ENCODE assay signal across 7 mouse cellular contexts in genomic region chr1:133418164-133418800, GRCm38 (mm10). TPM values are rescaled to one million over a fixed set of nuclear protein-coding genes. Genes with fewer than 3 reads are reported as not detected.
A peak's percentile ranks its signal among the peaks of the same experiment; 100 is the strongest.
DNase-seq lines count a peak whose midpoint lies in the region; ATAC-seq and TF ChIP-seq lines count a peak whose summit lies in the region.

No protein-coding gene starts in this region.

- no peak for TF ChIP-seq POLR2A in olfactory bulb, adult 2 months (IDR thresholded peaks at IDR 0.05; ENCODE audit: insufficient read depth, low read depth, low read length)

- H3K9me3 ChIP-seq in embryonic facial prominence, embryonic 11.5 days (replicated peaks; ENCODE audit: control insufficient read depth, low read length): no peaks in the 10 kb centered on the region
- H3K9me3 ChIP-seq in heart, embryonic 12.5 days (replicated peaks): no peaks in the 10 kb centered on the region
- H3K9me3 ChIP-seq in kidney, embryonic 14.5 days (ENCODE audit: control insufficient read depth, low read length): no peaks in the 10 kb centered on the region
- no peaks in the 10 kb centered on the region for H3K9me3 ChIP-seq in lung, postnatal 0 days (ENCODE audit: low read length)

- peak overlapping the region; percentile 66 for H3K4me2 ChIP-seq in embryonic facial prominence, embryonic 11.5 days (ENCODE audit: low read depth, low read length)
- peak overlapping the region; percentile 76 for H3K4me2 ChIP-seq in heart, embryonic 12.5 days
- H3K4me2 ChIP-seq in kidney, embryonic 14.5 days (replicated peaks; ENCODE audit: low read depth, low read length): peak overlapping the region; percentile 54
- peak overlapping the region; percentile 77 for H3K4me2 ChIP-seq in lung, postnatal 0 days (replicated peaks; ENCODE audit: low read depth, low read length)

- H3K27me3 ChIP-seq in embryonic facial prominence, embryonic 11.5 days (ENCODE audit: control insufficient read depth, insufficient read depth, low read length): no peaks in the 10 kb centered on the region
- 0 out of 2 replicates have a peak, but pooled peaks cover 12% of the 10 kb centered on the region for H3K27me3 ChIP-seq in heart, embryonic 12.5 days (replicated peaks)
- no peaks in the 10 kb centered on the region for H3K27me3 ChIP-seq in kidney, embryonic 14.5 days (ENCODE audit: control insufficient read depth, insufficient read depth, low read length)
- no peaks in the 10 kb centered on the region for H3K27me3 ChIP-seq in lung, postnatal 0 days (replicated peaks; ENCODE audit: insufficient read depth, low read length)

- TF ChIP-seq CTCF in lung, postnatal 0 days (IDR thresholded peaks at IDR 0.05): peak; percentile 42
- TF ChIP-seq CTCF in olfactory bulb, adult 2 months (IDR thresholded peaks at IDR 0.05; ENCODE audit: insufficient read depth, low read depth, low read length): no peak

- H3K4me3 ChIP-seq in embryonic facial prominence, embryonic 11.5 days (ENCODE audit: low read depth, low read length): peak overlapping the region; percentile 27
- H3K4me3 ChIP-seq in heart, embryonic 12.5 days: peak overlapping the region; percentile 44
- H3K4me3 ChIP-seq in kidney, embryonic 14.5 days (ENCODE audit: low read length): peak overlapping the region; percentile 36
- H3K4me3 ChIP-seq in lung, postnatal 0 days (ENCODE audit: low read depth, low read length): peak overlapping the region; percentile 44
- H3K4me3 ChIP-seq in olfactory bulb, adult 2 months (ENCODE audit: insufficient read depth, low read depth, low read length): peak overlapping the region; percentile 23

- H3K27ac ChIP-seq in embryonic facial prominence, embryonic 11.5 days (replicated peaks; ENCODE audit: low read depth, low read length): no peak overlapping the region
- H3K27ac ChIP-seq in heart, embryonic 12.5 days (ENCODE audit: poor library complexity, severe bottlenecking): 0 out of 2 replicates have a peak overlapping the region, but pooled peaks have one; percentile 20
- H3K27ac ChIP-seq in kidney, embryonic 14.5 days (ENCODE audit: low read depth, low read length): peak overlapping the region; percentile 49
- peak overlapping the region; percentile 91 for H3K27ac ChIP-seq in lung, postnatal 0 days (ENCODE audit: low read length)
- 0 out of 2 replicates have a peak overlapping the region, but pooled peaks have one; percentile 7 for H3K27ac ChIP-seq in olfactory bulb, adult 2 months (ENCODE audit: insufficient read depth, low read depth, low read length)

- H3K9ac ChIP-seq in embryonic facial prominence, embryonic 11.5 days (replicated peaks; ENCODE audit: low read length): peak overlapping the region; percentile 41
- H3K9ac ChIP-seq in heart, embryonic 12.5 days: peak overlapping the region; percentile 50
- peak overlapping the region; percentile 44 for H3K9ac ChIP-seq in kidney, embryonic 14.5 days (ENCODE audit: low read depth, low read length)
- peak overlapping the region; percentile 35 for H3K9ac ChIP-seq in lung, postnatal 0 days (replicated peaks; ENCODE audit: low read depth)

- no peaks in the 10 kb centered on the region for H3K36me3 ChIP-seq in embryonic facial prominence, embryonic 11.5 days (replicated peaks; ENCODE audit: control insufficient read depth, insufficient read depth, low read depth, low read length)
- no peaks in the 10 kb centered on the region for H3K36me3 ChIP-seq in heart, embryonic 12.5 days
- H3K36me3 ChIP-seq in kidney, embryonic 14.5 days (ENCODE audit: control insufficient read depth, insufficient read depth, low read length): no peaks in the 10 kb centered on the region
- H3K36me3 ChIP-seq in lung, postnatal 0 days (ENCODE audit: insufficient read depth, low read length): no peaks in the 10 kb centered on the region

- peaks cover 8% of the 10 kb centered on the region; the same call in 1 of the 2 replicates for H3K4me1 ChIP-seq in embryonic facial prominence, embryonic 11.5 days (ENCODE audit: control insufficient read depth, insufficient read depth, low read length)
- peaks cover 49% of the 10 kb centered on the region for H3K4me1 ChIP-seq in heart, embryonic 12.5 days (replicated peaks)
- peaks cover 78% of the 10 kb centered on the region for H3K4me1 ChIP-seq in kidney, embryonic 14.5 days (ENCODE audit: control insufficient read depth, insufficient read depth, low read length)
- H3K4me1 ChIP-seq in lung, postnatal 0 days (ENCODE audit: insufficient read depth, low read depth, low read length): peaks cover 51% of the 10 kb centered on the region
- H3K4me1 ChIP-seq in olfactory bulb, adult 2 months (ENCODE audit: control insufficient read depth, insufficient read depth, low read length): peaks cover 23% of the 10 kb centered on the region

- 9% methylated on average over 25 of the region's 28 CpGs for WGBS in embryonic facial prominence, embryonic 11.5 days
- WGBS in heart, embryonic 12.5 days: 11% methylated on average over 28 of the region's 28 CpGs
- 3% methylated on average over 28 of the region's 28 CpGs for WGBS in kidney, embryonic 14.5 days
- WGBS in lung, postnatal 0 days: 8% methylated on average over 28 of the region's 28 CpGs
- 36% methylated on average over 28 of the region's 28 CpGs for WGBS in olfactory bulb, adult 2 months

- no peak for ATAC-seq in embryonic facial prominence, embryonic 11.5 days (replicated peaks; ENCODE audit: insufficient number of reproducible peaks, low FRiP score, low TSS enrichment, low read depth)
- ATAC-seq in heart, embryonic 12.5 days (ENCODE audit: insufficient number of reproducible peaks, low FRiP score): peak; percentile 62
- peak; percentile 81 for ATAC-seq in kidney, embryonic 14.5 days (ENCODE audit: low FRiP score, low TSS enrichment)
- peak; percentile 89 for ATAC-seq in lung, postnatal 0 days

- TF ChIP-seq EP300 in lung, postnatal 0 days (IDR thresholded peaks at IDR 0.05): no peak

- DNase-seq in adrenal gland, postnatal 14 days: peak; percentile 93
- peak; percentile 48 for DNase-seq in embryonic facial prominence, embryonic 11.5 days (ENCODE audit: low spot score)
- DNase-seq in lung, postnatal 0 days (ENCODE audit: low spot score): peak; percentile 93
- peak; percentile 82 to 89 for DNase-seq in urinary bladder, postnatal 36 days (ENCODE audit: low spot score in 2 of 2)

RNA-seq across cellular contexts. Expression of gene Sox13, which starts 5.9 kb away (rescaled TPM):
- 19.3 and 20.0 TPM in 2 replicates for total RNA-seq in adrenal gland, postnatal 14 days (2021)
- polyA plus RNA-seq in embryonic facial prominence, embryonic 11.5 days (2014; fragmentation: Nextera tagmentation; extraction: Ambion mirVana): 5.7 and 6.4 TPM in 2 replicates
- polyA plus RNA-seq in heart, embryonic 12.5 days (2016; fragmentation: Nextera tagmentation; extraction: Ambion mirVana): 6.6 and 6.8 TPM in 2 replicates
- polyA plus RNA-seq in kidney, embryonic 14.5 days (2014; fragmentation: Nextera tagmentation; extraction: Ambion mirVana): 13.8 and 16.2 TPM in 2 replicates
- polyA plus RNA-seq in lung, postnatal 0 days (2015; fragmentation: Nextera tagmentation; extraction: Ambion mirVana): 13.8 and 14.8 TPM in 2 replicates
- polyA plus RNA-seq in olfactory bulb, adult 2 months (2012; ENCODE audit: insufficient read depth, insufficient read length, low replicate concordance, missing spikeins): not detected in 2 replicates

RNA-seq across cellular contexts. Expression of gene Etnk2, which starts 54.9 kb away (rescaled TPM):
- 7.6 and 28.3 TPM in 2 replicates for total RNA-seq in adrenal gland, postnatal 14 days (2021)
- 1.5 and 2.8 TPM in 2 replicates for polyA plus RNA-seq in embryonic facial prominence, embryonic 11.5 days (2014; fragmentation: Nextera tagmentation; extraction: Ambion mirVana)
- 1.7 and 2.1 TPM in 2 replicates for polyA plus RNA-seq in heart, embryonic 12.5 days (2016; fragmentation: Nextera tagmentation; extraction: Ambion mirVana)
- 1.7 and 2.0 TPM in 2 replicates for polyA plus RNA-seq in kidney, embryonic 14.5 days (2014; fragmentation: Nextera tagmentation; extraction: Ambion mirVana)
- polyA plus RNA-seq in lung, postnatal 0 days (2015; fragmentation: Nextera tagmentation; extraction: Ambion mirVana): 0.77 and 0.81 TPM in 2 replicates
- polyA plus RNA-seq in olfactory bulb, adult 2 months (2012; ENCODE audit: insufficient read depth, insufficient read length, low replicate concordance, missing spikeins): not detected in 2 replicates
